Mouse (Mus musculus) erythroid progenitor cell, adult 5-6 weeks (primary cell): Measurements from ENCODE around the gene Dmxl2. TPM values are rescaled to one million over a fixed set of nuclear protein-coding genes. Genes with fewer than 3 reads are reported as not detected.

ENCODE experiments used
- ATAC-seq: replicated peaks from 2 replicates; pipeline ENCODE4 v1.8.0; 2016; ENCODE audit warnings: moderate number of reproducible peaks, mild to moderate bottlenecking, moderate TSS enrichment, inconsistent platforms; ENCODE audit not compliant: poor library complexity, low FRiP score, severe bottlenecking
- total RNA-seq, 2 experiments: library from RNA; stranded (forward) in 1 of 2; stranded (reverse) in 1 of 2; fragments of 150-400 nt in 1 of 2; fragments of 186-747, 209-891 nt in 1 of 2; gene quantifications; 2 replicates each; pipeline versions ENCODE4 v1.2.3 to v1.2.4; 2015 to 2017; ENCODE audit warnings: low replicate concordance in 2 of 2

Dmxl2 gene
- total RNA-seq, 2 experiments from 2014 or later: 4.2 to 10.5 TPM

- no peak for ATAC-seq
Observed at GRCm38 (mm10) chr9:54502111-54502495, 677 bp upstream of the Dmxl2 start.

DNA sequence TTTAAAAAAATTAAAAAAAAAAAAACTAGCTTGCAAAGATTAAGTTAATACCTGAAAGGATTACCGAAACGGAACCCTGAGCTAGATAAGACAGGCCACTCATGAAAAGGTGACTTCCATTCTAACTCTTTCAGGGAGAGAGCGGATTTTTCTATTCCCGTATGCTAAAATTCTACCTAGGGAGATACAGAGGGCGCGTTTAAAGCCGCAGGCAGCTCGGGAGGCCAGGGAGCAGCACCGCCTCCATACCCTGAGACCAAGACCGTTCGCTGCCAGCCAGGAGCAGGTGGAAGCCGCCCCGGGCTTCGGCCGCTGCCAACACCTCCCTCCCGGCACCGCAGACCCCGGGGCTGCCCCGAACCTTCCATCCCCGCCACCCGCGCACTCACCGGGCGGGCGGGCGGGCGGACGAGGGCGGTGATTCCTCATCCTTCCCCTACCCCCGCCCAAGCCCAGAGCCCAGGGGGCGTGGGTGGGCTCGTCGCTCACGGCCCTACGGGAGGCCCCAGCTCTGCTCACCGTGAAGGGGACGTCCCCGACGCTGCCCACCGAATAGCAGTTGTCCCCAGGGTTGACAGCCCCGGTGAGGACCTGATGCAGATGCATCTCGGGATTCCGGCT is 484 bp downstream of the Dmxl2 start:
- ATAC-seq: no peak

DNA sequence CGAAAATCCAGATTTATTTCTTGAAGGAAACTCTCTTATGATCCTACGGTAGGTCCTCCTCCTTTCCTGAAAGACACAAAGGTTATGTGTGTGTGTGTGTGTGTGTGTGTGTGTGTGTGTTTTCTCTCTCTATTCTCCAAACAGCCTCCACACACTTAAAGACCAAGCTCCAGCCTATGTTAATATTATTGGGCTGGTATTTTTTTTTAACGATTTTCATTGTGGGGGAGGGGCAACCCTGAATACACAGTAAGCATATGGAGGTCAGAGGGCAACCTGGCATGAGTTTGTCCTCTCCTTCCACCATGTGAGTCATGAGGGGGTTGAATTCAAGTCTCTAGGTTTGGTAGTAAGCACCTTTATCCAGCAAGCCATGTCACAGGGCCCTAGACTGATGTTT is 1.6 kb downstream of the Dmxl2 start:
- ATAC-seq: no peak

GRCm38 (mm10) chr9:54499291-54499690 is 2.1 kb downstream of the Dmxl2 start:
- no peak for ATAC-seq

DNA sequence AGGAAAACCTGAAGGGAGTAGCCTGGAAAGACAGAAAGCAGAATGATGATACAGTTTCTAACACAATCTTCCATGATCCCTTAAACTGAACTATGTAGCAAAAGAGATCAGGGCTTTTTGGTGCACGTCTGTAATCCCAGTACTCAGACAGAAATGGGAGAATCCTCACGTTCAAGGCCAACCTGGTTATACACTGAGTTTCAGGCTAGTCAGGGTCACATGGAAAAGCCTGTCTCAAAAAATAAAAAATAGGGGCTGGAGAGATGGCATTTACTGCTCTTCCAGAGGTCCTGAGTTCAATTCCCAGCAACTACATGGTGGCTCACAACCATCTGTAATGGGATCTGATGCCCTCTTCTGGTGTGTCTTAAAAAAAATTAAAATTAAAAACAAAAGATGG is 11.0 kb downstream of the Dmxl2 start:
- no peak for ATAC-seq

- ATAC-seq: no peak
Observed at GRCm38 (mm10) chr9:54489599-54489998, 11.8 kb downstream of the Dmxl2 start.

- no peak for ATAC-seq
Observed at GRCm38 (mm10) chr9:54484927-54485326, 16.5 kb downstream of the Dmxl2 start.

DNA sequence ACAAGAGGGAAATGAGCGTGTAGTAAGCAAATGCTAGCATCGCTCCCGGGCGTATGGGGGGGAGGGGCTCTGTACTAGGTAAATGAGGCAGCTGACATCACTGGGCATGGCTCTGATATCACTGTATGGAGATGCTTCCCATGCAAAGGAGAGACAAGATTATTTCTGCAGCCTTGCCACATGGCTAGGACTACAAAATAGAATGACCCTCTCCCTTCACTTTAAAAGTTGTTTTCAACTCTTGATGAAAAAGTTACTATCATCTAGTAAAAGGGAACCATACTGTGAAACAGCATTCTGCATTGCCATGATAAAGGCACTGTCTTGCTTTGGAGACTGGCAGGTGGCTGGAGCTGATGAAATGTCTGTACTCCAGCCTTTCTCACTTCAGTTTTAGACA is 18.2 kb downstream of the Dmxl2 start:
- peak; percentile 45; the same call in 1 of the 2 replicates for ATAC-seq

GRCm38 (mm10) chr9:54482763-54483162 is 18.7 kb downstream of the Dmxl2 start:
- ATAC-seq: no peak

GRCm38 (mm10) chr9:54479054-54479453 is 22.4 kb downstream of the Dmxl2 start:
- no peak for ATAC-seq

DNA sequence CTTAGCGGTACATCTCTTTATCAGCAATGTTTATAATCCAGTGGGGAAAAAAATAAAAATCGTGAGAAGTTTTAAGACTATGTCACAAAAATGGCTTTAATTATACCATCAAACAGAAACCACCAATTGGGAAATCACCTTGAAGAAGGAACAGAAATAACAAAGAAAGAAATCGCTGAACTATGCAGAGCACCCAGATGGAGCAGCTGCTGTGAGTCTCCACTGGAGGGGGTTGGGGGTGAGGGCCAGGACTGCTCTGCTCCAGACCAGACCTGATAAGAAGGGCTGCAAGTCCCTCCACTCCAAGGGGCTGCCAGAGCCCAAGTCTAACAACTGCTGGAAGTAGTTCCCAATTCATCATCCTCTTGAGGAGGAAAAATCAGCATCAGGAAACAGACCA is 23.3 kb downstream of the Dmxl2 start:
- no peak for ATAC-seq

GRCm38 (mm10) chr9:54474546-54474945 is 26.9 kb downstream of the Dmxl2 start:
- ATAC-seq: peak; percentile 52; the same call in 1 of the 2 replicates

GRCm38 (mm10) chr9:54474031-54474430 is 27.4 kb downstream of the Dmxl2 start:
- ATAC-seq: no peak

DNA sequence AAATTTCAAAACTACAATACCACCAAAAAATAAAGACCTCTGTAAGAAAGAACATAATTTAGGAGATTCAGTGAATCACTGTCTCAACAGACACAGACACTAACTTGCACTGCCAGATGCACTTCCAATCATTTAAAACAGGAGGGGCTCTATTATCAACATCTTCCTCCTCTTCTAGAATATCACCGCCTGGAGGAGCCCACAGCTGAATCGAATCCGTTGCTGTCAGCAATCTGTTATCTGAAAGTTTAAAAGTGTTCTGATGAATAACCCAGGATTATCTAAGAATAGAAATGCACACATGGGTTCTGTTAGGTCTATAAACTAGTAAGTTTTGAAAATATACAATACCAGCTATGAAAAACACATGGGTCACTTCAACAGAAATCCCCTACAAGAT is 28.6 kb downstream of the Dmxl2 start:
- ATAC-seq: no peak

DNA sequence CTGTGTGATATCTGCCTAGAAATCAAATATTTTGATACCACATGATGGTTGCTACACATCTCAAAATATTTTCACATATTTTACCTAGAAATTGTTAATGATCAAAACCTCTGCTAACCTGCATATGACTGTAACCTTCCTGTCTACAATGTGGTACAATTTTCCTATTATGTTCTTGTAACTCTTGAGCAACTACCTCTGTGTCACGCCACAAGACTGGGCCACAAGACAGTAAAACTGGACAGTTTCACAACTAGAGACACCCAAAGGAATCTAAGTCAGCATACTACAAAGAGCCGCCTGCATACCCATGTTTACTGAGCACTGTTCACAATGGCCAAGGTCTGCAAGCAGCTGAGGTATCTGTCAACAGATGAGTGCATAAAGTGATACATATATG is 32.1 kb downstream of the Dmxl2 start:
- no peak for ATAC-seq

- ATAC-seq: no peak
Observed at GRCm38 (mm10) chr9:54467433-54467933, 33.9 kb downstream of the Dmxl2 start.

- ATAC-seq: no peak
Observed at GRCm38 (mm10) chr9:54463483-54464054, 37.9 kb downstream of the Dmxl2 start.

DNA sequence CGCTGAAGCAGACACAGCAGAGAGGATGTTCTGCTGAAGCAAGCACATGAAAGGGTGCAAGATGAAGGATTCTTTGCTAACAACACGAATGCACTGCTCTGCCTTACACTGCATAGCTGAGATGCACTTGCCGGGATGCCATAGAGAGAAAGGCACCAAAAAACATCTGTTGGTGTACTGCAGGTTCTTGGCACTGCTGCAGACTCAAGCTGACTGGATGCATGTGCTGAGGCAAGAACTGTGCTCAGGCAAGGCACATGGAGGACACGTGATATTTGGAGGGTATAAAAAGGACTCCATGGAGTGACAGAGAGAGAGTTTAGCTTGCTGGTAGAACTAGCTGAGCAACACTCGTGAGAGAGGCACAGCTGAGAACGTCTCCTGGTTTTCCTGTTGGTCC is 62.4 kb downstream of the Dmxl2 start:
- ATAC-seq: no peak

DNA sequence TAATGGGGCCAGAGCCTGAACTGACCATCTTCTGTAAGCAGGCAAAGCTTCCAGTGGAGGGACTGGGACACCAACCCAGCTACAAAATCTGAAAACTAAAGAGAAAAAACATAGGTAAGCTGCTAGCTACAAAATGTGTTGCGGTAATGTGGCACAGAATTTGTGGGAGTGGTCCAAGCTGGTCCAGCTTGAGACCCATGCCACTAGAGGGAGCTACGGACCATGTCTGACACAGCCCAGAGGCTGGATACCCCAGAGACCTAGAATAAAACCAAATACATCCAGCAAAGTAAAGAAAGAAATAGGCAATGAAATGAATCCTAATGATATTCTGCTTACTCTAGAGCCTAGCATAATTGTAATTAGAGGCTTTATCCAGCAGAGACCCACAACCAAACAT is 63.2 kb downstream of the Dmxl2 start:
- ATAC-seq: no peak

DNA sequence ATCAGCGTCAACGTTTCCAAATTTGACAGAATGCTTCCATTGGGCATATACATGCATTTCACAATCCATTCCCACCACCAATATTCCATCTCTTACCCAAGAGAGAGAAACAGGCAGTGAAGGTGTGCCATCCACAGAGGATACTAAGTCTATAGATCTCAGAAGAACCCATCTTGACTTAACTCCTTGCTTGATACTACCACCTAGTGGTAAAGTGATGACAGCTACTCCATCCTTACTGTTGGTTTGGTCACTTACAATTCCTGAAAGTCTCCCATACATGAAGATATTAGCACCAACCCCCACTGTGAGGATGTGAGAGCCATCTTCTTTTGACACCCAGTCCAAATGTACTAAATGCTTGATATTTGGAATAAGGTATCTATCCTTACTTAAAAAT is 85.2 kb downstream of the Dmxl2 start:
- no peak for ATAC-seq

DNA sequence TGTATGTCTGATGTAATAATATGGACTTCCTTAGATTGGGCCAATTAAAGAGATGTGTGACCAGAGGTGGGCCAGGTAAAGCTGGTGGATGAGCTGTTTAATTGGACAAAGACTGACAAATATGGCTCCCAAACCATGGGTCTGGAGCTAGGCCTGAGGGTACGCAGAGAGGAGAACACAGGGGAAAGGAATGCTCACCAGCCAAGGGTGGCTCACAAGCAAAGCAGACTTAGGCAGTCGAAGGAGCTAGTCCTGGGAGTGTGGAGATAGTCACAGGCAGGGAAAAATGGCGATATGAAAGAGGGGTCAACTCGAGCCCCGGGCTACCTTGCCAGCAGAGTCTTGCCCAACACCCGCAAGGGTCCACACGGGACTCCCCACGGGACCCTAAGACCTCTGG is 144.7 kb downstream of the Dmxl2 start:
- no peak for ATAC-seq

- ATAC-seq: no peak
Observed at GRCm38 (mm10) chr9:54342026-54342425, 159.4 kb downstream of the Dmxl2 start.
